Mouse (Mus musculus): ENCODE measurements at regions not wholly inside any gene's neighbourhood (a gene's known extent, or its start where the extent isn't known, plus 50 kb on each side); places are given as distances from the start of the nearest gene placed in this dataset.

DNA sequence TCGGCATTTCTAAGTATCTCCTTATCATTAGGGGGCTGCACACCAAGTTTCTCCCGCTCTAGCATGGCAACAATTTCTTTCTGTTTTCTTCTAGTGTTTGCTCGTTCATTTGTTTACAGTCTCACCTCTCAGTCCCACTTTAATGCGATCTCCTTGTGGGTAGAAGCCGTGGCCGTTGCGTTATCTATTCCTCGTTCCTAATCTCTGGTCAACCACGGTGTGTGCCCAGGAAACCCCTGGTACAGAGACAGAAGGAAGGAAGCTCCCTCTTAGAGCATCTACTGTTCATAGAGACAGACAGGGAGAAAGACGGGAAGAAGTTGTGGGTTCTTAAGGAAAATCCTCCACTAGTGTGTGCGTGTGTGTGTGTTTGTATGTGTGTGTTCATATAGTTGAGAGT lies 110.9 kb upstream of the Klf3 start:
- TF ChIP-seq CTCF (IDR thresholded peaks at IDR 0.05; ENCODE audit: low read depth, low read length) (no peak), EP300 (IDR thresholded peaks at IDR 0.05; ENCODE audit: insufficient read depth, low read depth, low read length) (no peak)

Measured in ES-Bruce4 (cell line).